Mouse (Mus musculus): ENCODE measurements around the gene Fam129b.
"Not testable (repeated sequence)": the region's sequence is repeated elsewhere in the genome, so short reads cannot be mapped to it uniquely, and the experiment has no call there.

The Fam129b gene

GRCm38 (mm10) chr2:32875675-32876489, at the start of gene Fam129b:
Gene Fam129b (plus strand): TSS chr2:32876114.
- peak; percentile 35 for ATAC-seq (ENCODE audit: low TSS enrichment)

GRCm38 (mm10) chr2:32828979-32829676, 46.8 kb upstream of the Fam129b start:
- ATAC-seq (ENCODE audit: low TSS enrichment): peak; percentile 57

- no peak for ATAC-seq (ENCODE audit: low TSS enrichment)
These were observed 41.4 kb upstream of the Fam129b start for GRCm38 (mm10) chr2:32834496-32834895.

GRCm38 (mm10) chr2:32835588-32835987, 40.3 kb upstream of the Fam129b start:
- no peak for ATAC-seq (ENCODE audit: low TSS enrichment)

GRCm38 (mm10) chr2:32838147-32838884, 37.6 kb upstream of the Fam129b start:
- peak; percentile 39; the same call in 1 of the 2 replicates for ATAC-seq (ENCODE audit: low TSS enrichment)

GRCm38 (mm10) chr2:32839261-32839660, 36.7 kb upstream of the Fam129b start:
- ATAC-seq (ENCODE audit: low TSS enrichment): peak; percentile 59

- ATAC-seq (ENCODE audit: low TSS enrichment): no peak
These were observed 34.8 kb upstream of the Fam129b start for GRCm38 (mm10) chr2:32841099-32841498.

GRCm38 (mm10) chr2:32842558-32842957, 33.4 kb upstream of the Fam129b start:
- ATAC-seq (ENCODE audit: low TSS enrichment): no peak

GRCm38 (mm10) chr2:32845572-32846100, 30.3 kb upstream of the Fam129b start:
- no peak for ATAC-seq (ENCODE audit: low TSS enrichment)

GRCm38 (mm10) chr2:32846101-32846804, 29.7 kb upstream of the Fam129b start:
- peak; percentile 79 for ATAC-seq (ENCODE audit: low TSS enrichment)

GRCm38 (mm10) chr2:32846805-32847467, 29.0 kb upstream of the Fam129b start, which contains the start of gene Stxbp1:
Gene Stxbp1 (minus strand): TSS chr2:32847245.
- ATAC-seq (ENCODE audit: low TSS enrichment): peak; percentile 77

GRCm38 (mm10) chr2:32847468-32847821, 28.5 kb upstream of the Fam129b start:
- ATAC-seq (ENCODE audit: low TSS enrichment): peak; percentile 7; the same call in 1 of the 2 replicates

GRCm38 (mm10) chr2:32852156-32852555, 23.8 kb upstream of the Fam129b start:
- peak; percentile 64 for ATAC-seq (ENCODE audit: low TSS enrichment)

- ATAC-seq (ENCODE audit: low TSS enrichment): not testable (repeated sequence)
These were observed 22.2 kb upstream of the Fam129b start for GRCm38 (mm10) chr2:32853716-32854115.

- peak; percentile 55 for ATAC-seq (ENCODE audit: low TSS enrichment)
These were observed 21.7 kb upstream of the Fam129b start for GRCm38 (mm10) chr2:32854206-32854605.

GRCm38 (mm10) chr2:32855046-32855785, 20.7 kb upstream of the Fam129b start:
- ATAC-seq (ENCODE audit: low TSS enrichment): no peak

- peak; percentile 36; the same call in 1 of the 2 replicates for ATAC-seq (ENCODE audit: low TSS enrichment)
These were observed 20.0 kb upstream of the Fam129b start for GRCm38 (mm10) chr2:32855790-32856465.

- ATAC-seq (ENCODE audit: low TSS enrichment): peak; percentile 70
These were observed 18.3 kb upstream of the Fam129b start for GRCm38 (mm10) chr2:32857584-32857983.

- peak; percentile 31; the same call in 1 of the 2 replicates for ATAC-seq (ENCODE audit: low TSS enrichment)
These were observed 16.8 kb upstream of the Fam129b start for GRCm38 (mm10) chr2:32859010-32859621.
